Mouse (Mus musculus): ENCODE data around the gene Eepd1.

Gene Eepd1

GRCm38 (mm10) chr9:25489221-25489960, 8.0 kb downstream of the Eepd1 start:
- no peak for DNase-seq (ENCODE audit: low read depth)

GRCm38 (mm10) chr9:25490278-25491145, 9.2 kb downstream of the Eepd1 start:
- no peak for DNase-seq (ENCODE audit: low read depth)

GRCm38 (mm10) chr9:25493918-25494317, 12.6 kb downstream of the Eepd1 start:
- no peak for DNase-seq (ENCODE audit: low read depth)

GRCm38 (mm10) chr9:25495601-25496000, 14.3 kb downstream of the Eepd1 start:
- no peak for DNase-seq (ENCODE audit: low read depth)

- DNase-seq (ENCODE audit: low read depth): no peak
Measured at GRCm38 (mm10) chr9:25496196-25496595, 14.8 kb downstream of the Eepd1 start.

- DNase-seq (ENCODE audit: low read depth): no peak
Measured at GRCm38 (mm10) chr9:25496703-25497102, 15.4 kb downstream of the Eepd1 start.

- DNase-seq (ENCODE audit: low read depth): peak; percentile 15
Measured at GRCm38 (mm10) chr9:25498770-25499169, 17.4 kb downstream of the Eepd1 start.

GRCm38 (mm10) chr9:25499306-25499705, 18.0 kb downstream of the Eepd1 start:
- DNase-seq (ENCODE audit: low read depth): no peak

GRCm38 (mm10) chr9:25500031-25500430, 18.7 kb downstream of the Eepd1 start:
- DNase-seq (ENCODE audit: low read depth): no peak

GRCm38 (mm10) chr9:25508825-25509224, 27.5 kb downstream of the Eepd1 start:
- DNase-seq (ENCODE audit: low read depth): no peak

GRCm38 (mm10) chr9:25510572-25510971, 29.2 kb downstream of the Eepd1 start:
- DNase-seq (ENCODE audit: low read depth): no peak

- DNase-seq (ENCODE audit: low read depth): no peak
Measured at GRCm38 (mm10) chr9:25513050-25513449, 31.7 kb downstream of the Eepd1 start.

GRCm38 (mm10) chr9:25513556-25513955, 32.2 kb downstream of the Eepd1 start:
- DNase-seq (ENCODE audit: low read depth): no peak

- DNase-seq (ENCODE audit: low read depth): no peak
Measured at GRCm38 (mm10) chr9:25516640-25517039, 35.3 kb downstream of the Eepd1 start.

- DNase-seq (ENCODE audit: low read depth): no peak
Measured at GRCm38 (mm10) chr9:25517982-25518381, 36.6 kb downstream of the Eepd1 start.

- no peak for DNase-seq (ENCODE audit: low read depth)
Measured at GRCm38 (mm10) chr9:25519193-25519592, 37.8 kb downstream of the Eepd1 start.

- DNase-seq (ENCODE audit: low read depth): no peak
Measured at GRCm38 (mm10) chr9:25520826-25521225, 39.5 kb downstream of the Eepd1 start.

- DNase-seq (ENCODE audit: low read depth): no peak
Measured at GRCm38 (mm10) chr9:25521825-25522224, 40.5 kb downstream of the Eepd1 start.

- DNase-seq (ENCODE audit: low read depth): no peak
Measured at GRCm38 (mm10) chr9:25526516-25526915, 45.2 kb downstream of the Eepd1 start.

GRCm38 (mm10) chr9:25526927-25527337, 45.6 kb downstream of the Eepd1 start:
- DNase-seq (ENCODE audit: low read depth): no peak

- DNase-seq (ENCODE audit: low read depth): no peak
Measured at GRCm38 (mm10) chr9:25527359-25528038, 46.2 kb downstream of the Eepd1 start.

GRCm38 (mm10) chr9:25531627-25532026, 50.3 kb downstream of the Eepd1 start:
- no peak for DNase-seq (ENCODE audit: low read depth)

GRCm38 (mm10) chr9:25532105-25532504, 50.8 kb downstream of the Eepd1 start:
- no peak for DNase-seq (ENCODE audit: low read depth)

Data from 416B (cell line).